Mouse (Mus musculus) forebrain, embryonic 10.5 days (tissue): ENCODE measurements around the gene Abcf2. TPM values are rescaled to one million over a fixed set of nuclear protein-coding genes. Genes with fewer than 3 reads are reported as not detected.

Source experiments
- DNase-seq: peaks from one replicate; pipeline ENCODE4 v3.0.0-alpha.2; 2017; ENCODE audit warnings: low spot score; ENCODE audit errors: extremely low spot score
- H3K27ac ChIP-seq: fragments of 300-500 bp; sonication (generic); 2 replicates; pipeline ENCODE4 v1.5.1; 2016; ENCODE audit warnings: mild to moderate bottlenecking
- H3K27me3 ChIP-seq: fragments of 300-500 bp; sonication (generic); 2 replicates; pipeline ENCODE4 v1.6.1; 2016; ENCODE audit warnings: mild to moderate bottlenecking; ENCODE audit not compliant: poor library complexity, severe bottlenecking
- H3K36me3 ChIP-seq: fragments of 300-500 bp; sonication (generic); replicated peaks from 2 replicates; pipeline ENCODE4 v1.6.1; 2016; ENCODE audit warnings: mild to moderate bottlenecking, moderate library complexity
- H3K4me1 ChIP-seq: fragments of 300-500 bp; sonication (generic); 2 replicates; pipeline ENCODE4 v1.6.1; 2016
- H3K4me3 ChIP-seq: fragments of 300-500 bp; sonication (generic); 2 replicates; pipeline ENCODE4 v1.5.1; 2016; ENCODE audit warnings: mild to moderate bottlenecking, moderate library complexity
- H3K9me3 ChIP-seq: fragments of 300-500 bp; sonication (generic); 2 replicates; pipeline ENCODE4 v1.6.1; 2016; ENCODE audit warnings: mild to moderate bottlenecking, moderate library complexity
- WGBS: fragments of 180-500 bp; shearing (Covaris S2); methylation state at CpG from one replicate; pipeline ENCODE4 v1.1.7; 2016; 5-methylcytosine and 5-hydroxymethylcytosine counted together
- microRNA counts: library from miRNA; unstranded; fragments of <30 nt; microRNA quantifications from one replicate; lab custom pipeline; 2017
- microRNA-seq: library from miRNA; unstranded; fragments of <30 nt; microRNA quantifications from one replicate; pipeline ENCODE4, GENCODE M21; 2017
- polyA plus RNA-seq: library from polyadenylated mRNA; unstranded; fragments of >200 nt; fragmentation: Nextera tagmentation; extraction: Ambion mirVana; gene quantifications from 2 replicates; pipeline ENCODE4 v1.2.1, GENCODE M21; 2016

The Abcf2 gene
- polyA plus RNA-seq, 1 experiment from 2014 or later, result 193 TPM

DNA sequence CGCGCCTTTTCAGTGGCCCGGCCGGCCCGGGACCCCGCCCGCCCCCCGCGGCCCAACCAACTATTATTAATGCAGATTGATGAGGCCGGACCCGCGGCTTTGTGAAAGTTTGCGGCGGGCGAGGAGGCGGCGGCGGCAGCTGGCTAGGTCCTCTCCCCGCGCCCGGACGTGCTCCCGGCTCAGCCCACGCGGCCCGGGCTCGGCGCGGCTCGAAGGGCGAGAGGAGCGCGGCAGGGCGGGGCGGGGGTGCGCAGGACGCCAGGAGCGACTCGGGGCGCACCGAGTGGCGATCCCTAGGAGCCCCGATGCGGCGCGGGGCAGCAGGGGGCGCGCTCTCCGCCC lies 50.4 kb downstream of the Abcf2 start, which contains the start of gene Gbx1:
Gene Gbx1, minus strand, starts transcription at position 314 of the 342 bp plus-strand sequence.
- H3K27ac ChIP-seq, result peak within 1 kb of the TSS; percentile 74
- no peaks in the 10 kb centered on the region for H3K36me3 ChIP-seq
- no peaks in the 10 kb centered on the region for H3K9me3 ChIP-seq
- under 1% methylated on average over 49 of the region's 49 CpGs for WGBS
- peak within 1 kb of the TSS; percentile 56 for H3K4me3 ChIP-seq
- H3K27me3 ChIP-seq, result peaks cover 100% of the 10 kb centered on the region
- DNase-seq, result peak; percentile 34
- peaks cover 60% of the 10 kb centered on the region for H3K4me1 ChIP-seq

DNA sequence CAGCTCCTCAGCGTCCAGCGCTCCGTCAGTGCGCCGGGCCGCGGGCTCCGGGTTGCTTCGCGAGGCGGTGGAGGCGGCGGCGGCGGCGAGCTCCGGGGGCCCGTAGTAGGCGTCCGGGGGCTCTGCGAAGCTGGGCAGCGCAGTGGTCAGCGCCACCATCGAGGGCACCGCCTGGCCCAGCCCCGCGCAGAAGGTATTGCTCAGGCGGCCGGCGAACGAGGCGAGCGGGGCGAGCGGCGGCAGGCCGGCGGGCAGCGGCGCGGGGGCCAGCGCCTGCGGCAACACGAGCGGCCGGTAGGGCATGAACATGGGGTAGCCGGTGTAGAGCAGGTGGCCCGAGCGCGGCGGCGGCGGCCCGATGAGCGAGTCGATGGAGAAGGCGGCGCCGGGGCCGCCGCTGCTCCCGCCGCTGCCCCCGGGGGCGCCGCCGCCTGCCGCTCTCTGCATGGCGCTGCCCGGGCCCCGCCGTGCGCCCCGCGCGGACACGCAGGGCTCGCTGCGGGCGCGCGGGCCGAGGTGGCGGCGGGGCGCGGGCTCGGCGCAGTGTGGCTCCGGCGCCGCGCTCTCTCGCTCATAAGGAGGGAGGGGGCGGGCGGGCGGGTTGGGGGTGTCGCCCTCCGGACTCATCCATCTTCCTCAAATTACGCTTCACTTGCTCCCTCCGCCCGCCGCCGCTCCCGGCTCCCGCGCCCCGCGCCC lies 50.9 kb downstream of the Abcf2 start:
- peaks cover 60% of the 10 kb centered on the region for H3K4me1 ChIP-seq
- no peaks in the 10 kb centered on the region for H3K36me3 ChIP-seq
- H3K9me3 ChIP-seq, result no peaks in the 10 kb centered on the region
- DNase-seq, result no peak
- H3K27ac ChIP-seq, result peak overlapping the region; percentile 74
- H3K4me3 ChIP-seq, result peak overlapping the region; percentile 56
- WGBS, result under 1% methylated on average over 91 of the region's 109 CpGs
- peaks cover 100% of the 10 kb centered on the region for H3K27me3 ChIP-seq

DNA sequence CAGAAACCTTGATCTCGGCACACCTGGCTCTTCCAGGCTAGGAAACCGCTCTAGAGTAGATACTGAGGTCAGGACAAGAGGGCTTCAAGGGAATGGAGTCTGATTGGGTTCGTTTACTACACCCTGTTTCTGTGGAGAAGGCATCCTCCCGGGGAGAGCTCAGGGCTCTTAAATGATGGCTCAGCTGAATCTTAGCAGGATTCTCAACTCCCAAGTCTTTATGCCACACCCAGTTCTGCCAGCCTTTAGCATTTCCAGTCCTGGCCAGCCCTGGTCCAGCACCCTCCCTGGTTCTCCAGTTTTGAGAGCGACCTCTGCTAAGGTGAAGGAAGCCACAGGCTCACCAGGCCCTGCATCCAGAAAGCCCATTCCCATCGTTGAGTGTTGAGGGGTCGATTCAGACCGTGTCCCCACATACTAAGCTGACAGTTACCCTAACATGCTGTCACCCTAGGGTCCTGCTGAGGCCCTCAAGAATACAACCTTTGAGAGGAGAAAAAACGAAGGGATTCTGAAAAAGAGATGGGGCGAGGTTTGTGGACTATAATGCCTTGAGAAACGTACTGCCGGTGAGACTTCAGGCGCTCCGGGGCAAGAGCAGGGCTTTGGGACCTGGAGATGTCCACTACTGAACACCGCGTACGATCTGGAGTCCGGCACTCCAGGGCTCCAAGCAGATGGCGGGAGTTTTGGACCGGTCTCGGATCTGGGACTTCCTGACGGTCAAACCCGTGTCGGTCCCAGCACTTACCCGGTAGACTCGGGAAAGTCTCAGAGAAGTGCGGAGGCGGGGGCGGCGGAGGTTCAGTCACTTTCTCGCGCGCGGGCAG lies 51.7 kb downstream of the Abcf2 start:
- DNase-seq, result peak; percentile 37

DNA sequence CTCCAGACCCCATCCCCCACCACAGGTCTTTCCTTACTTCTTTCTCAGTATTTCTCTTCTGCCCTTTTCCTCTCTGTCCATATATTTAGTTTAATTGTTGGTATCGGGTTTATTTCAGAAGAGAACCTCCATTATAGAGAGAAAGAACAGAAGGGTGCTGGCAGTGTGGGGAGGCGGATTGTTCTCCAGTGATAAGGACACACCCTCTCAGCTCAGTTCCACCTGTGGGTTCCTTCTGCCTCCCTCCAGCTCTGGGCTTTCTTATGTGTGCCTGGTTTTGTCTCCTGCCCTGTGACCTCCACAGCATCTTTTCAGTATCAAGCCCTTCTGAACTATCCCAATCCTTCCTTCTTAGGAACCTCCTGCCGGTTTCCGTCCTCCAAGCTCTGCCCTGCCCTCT lies 52.7 kb downstream of the Abcf2 start:
- Histone ChIP-seq H3K27me3 (peaks cover 97% of the 10 kb centered on the region), H3K9me3 (no peaks in the 10 kb centered on the region), H3K36me3 (no peaks in the 10 kb centered on the region), H3K4me3 (no peak overlapping the region), H3K27ac (no peak overlapping the region), H3K4me1 (peaks cover 50% of the 10 kb centered on the region)
- no peak for DNase-seq
- WGBS, result 11% methylated on average over 4 of the region's 4 CpGs

More for the DNA sequence above, 51.7 kb downstream of the Abcf2 start:
- H3K4me1 ChIP-seq, result peaks cover 60% of the 10 kb centered on the region
- peak overlapping the region; percentile 74; the same call in 1 of the 2 replicates for H3K27ac ChIP-seq
- peak overlapping the region; percentile 56 for H3K4me3 ChIP-seq
- H3K9me3 ChIP-seq, result no peaks in the 10 kb centered on the region
- 2% methylated on average over 34 of the region's 34 CpGs for WGBS
- no peaks in the 10 kb centered on the region for H3K36me3 ChIP-seq
- H3K27me3 ChIP-seq, result peaks cover 99% of the 10 kb centered on the region

DNA sequence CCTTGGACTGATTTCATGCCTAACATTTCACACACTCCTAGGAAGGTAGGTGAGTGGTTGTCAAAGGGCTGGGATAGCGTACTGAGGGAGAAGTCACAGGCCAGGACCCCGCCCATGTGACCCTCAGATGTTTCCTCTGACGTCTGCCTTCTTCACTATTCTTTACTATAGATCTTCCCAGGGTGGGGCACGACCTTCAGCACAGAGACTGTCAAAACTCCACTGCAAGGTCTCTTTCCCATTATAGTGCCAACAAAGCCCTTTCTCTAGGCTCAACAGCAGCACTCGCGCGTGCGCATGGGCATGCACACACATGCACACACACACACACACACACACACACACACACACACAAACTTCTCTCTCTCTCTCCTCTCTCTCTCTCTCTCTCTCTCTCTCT lies 53.5 kb downstream of the Abcf2 start:
- H3K36me3 ChIP-seq, result no peaks in the 10 kb centered on the region
- H3K27me3 ChIP-seq, result peaks cover 94% of the 10 kb centered on the region
- H3K4me3 ChIP-seq, result no peak overlapping the region
- H3K27ac ChIP-seq, result no peak overlapping the region
- H3K4me1 ChIP-seq, result peaks cover 45% of the 10 kb centered on the region
- WGBS, result 39% methylated on average over 8 of the region's 8 CpGs
- no peaks in the 10 kb centered on the region for H3K9me3 ChIP-seq
- DNase-seq, result no peak

DNA sequence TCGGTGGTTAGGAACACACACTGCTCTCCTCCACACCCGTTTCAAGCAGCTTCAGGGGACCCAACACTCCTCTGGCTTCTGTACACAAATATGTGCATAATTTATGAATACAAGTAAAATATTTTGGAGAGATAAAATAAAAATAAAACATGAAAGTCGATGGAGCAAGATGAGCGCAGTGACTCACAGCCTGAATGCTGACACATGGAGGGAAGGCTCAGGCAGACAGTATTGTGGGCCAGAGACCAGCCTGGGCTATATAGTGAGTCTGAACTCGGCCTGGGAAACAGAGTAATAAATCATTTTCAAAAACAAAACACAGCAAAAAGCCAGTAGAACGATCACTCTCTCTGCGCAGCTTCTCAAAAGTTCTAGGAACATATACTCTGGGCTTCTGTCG lies 55.9 kb downstream of the Abcf2 start:
- Histone ChIP-seq H3K4me3 (no peak overlapping the region), H3K27me3 (peaks cover 78% of the 10 kb centered on the region), H3K9me3 (no peaks in the 10 kb centered on the region), H3K36me3 (no peaks in the 10 kb centered on the region), H3K27ac (no peak overlapping the region), H3K4me1 (peaks cover 33% of the 10 kb centered on the region)
- no peak for DNase-seq
- 66% methylated on average over 8 of the region's 8 CpGs for WGBS

MicroRNAs encoded within 50 kb of the gene (microRNA counts, 519-probe panel; counts per million panel counts)
- microRNA mmu-miR-671-3p (lab: Ali Mortazavi, UCI) (341 counts per million, percentile 65 among the panel's probes with 10 or more counts), microRNA mmu-miR-671-5p (lab: Ali Mortazavi, UCI) (341 counts per million, percentile 65 among the panel's probes with 10 or more counts)

Small RNA genes within 50 kb of the gene (microRNA-seq; reads per million reads assigned to microRNA genes)
- 704 reads per million, percentile 72 among the genes with 10 or more reads in this experiment for gene Mir671

Other genes starting within 250 kb of the Abcf2 start
- 17.8 and 21.3 TPM in 2 replicates for gene Kcnh2, start 225.9 kb downstream of the Abcf2 start, polyA plus RNA-seq
- gene Nos3, start 212.7 kb downstream of the Abcf2 start, polyA plus RNA-seq, result 7.6 and 8.1 TPM in 2 replicates
- gene Atg9b, start 185.3 kb downstream of the Abcf2 start, polyA plus RNA-seq, result 0.99 and 1.3 TPM in 2 replicates
- gene Abcb8, start 183.8 kb downstream of the Abcf2 start, polyA plus RNA-seq, result 57.1 and 61.8 TPM in 2 replicates
- gene Asic3, start 164.1 kb downstream of the Abcf2 start, polyA plus RNA-seq, result 0.20 TPM in 1 of 2 replicates, not detected in the other
- gene Cdk5, start 153.9 kb downstream of the Abcf2 start, polyA plus RNA-seq, result 42.7 and 48.9 TPM in 2 replicates
- 32.8 and 33.6 TPM in 2 replicates for gene Slc4a2, start 153.6 kb downstream of the Abcf2 start, polyA plus RNA-seq
- 106 and 108 TPM in 2 replicates for gene Fastk, start 132.2 kb downstream of the Abcf2 start, polyA plus RNA-seq
- 28.4 and 31.8 TPM in 2 replicates for gene Tmub1, start 129.6 kb downstream of the Abcf2 start, polyA plus RNA-seq
- 24.1 and 29.0 TPM in 2 replicates for gene Agap3, start 125.3 kb downstream of the Abcf2 start, polyA plus RNA-seq
- 0.09 and 0.21 TPM in 2 replicates for gene Gbx1, start 50.3 kb downstream of the Abcf2 start, polyA plus RNA-seq
- gene Asb10, start 36.5 kb downstream of the Abcf2 start, polyA plus RNA-seq, result 0.09 and 0.15 TPM in 2 replicates
- 0.06 TPM in 1 of 2 replicates, not detected in the other for gene 4931409K22Rik, start 20.7 kb downstream of the Abcf2 start, polyA plus RNA-seq
- gene Chpf2, start 9.3 kb upstream of the Abcf2 start, polyA plus RNA-seq, result 15.1 and 16.0 TPM in 2 replicates
- gene Smarcd3, start 46.9 kb upstream of the Abcf2 start, polyA plus RNA-seq, result 34.7 and 39.7 TPM in 2 replicates
- 26.1 and 27.0 TPM in 2 replicates for gene Nub1, start 108.1 kb upstream of the Abcf2 start, polyA plus RNA-seq
- gene Wdr86, start 153.3 kb upstream of the Abcf2 start, polyA plus RNA-seq, result 22.5 and 24.5 TPM in 2 replicates
- 0.72 and 0.81 TPM in 2 replicates for gene Crygn, start 180.5 kb upstream of the Abcf2 start, polyA plus RNA-seq